Mouse (Mus musculus): ENCODE measurements around the gene Fbxo27. TPM values are rescaled to one million over a fixed set of nuclear protein-coding genes. Genes with fewer than 3 reads are reported as not detected.

The Fbxo27 gene
- total and polyA plus RNA-seq, 3 experiments = 0.23 to 1.2 TPM; not detected in 1

- intact Hi-C loops (cut with DNase I) = no loop called here
- peak; percentile 97 for TF ChIP-seq POLR2A (IDR thresholded peaks at IDR 0.05; ENCODE audit: insufficient read depth, low read depth, low read length)
- no peak for TF ChIP-seq EP300 (IDR thresholded peaks at IDR 0.05; ENCODE audit: insufficient read depth, low read depth, low read length)
- TF ChIP-seq CTCF (IDR thresholded peaks at IDR 0.05) = peak; percentile 99; the same call in 1 of the 2 replicates
- Histone ChIP-seq H3K9ac (ENCODE audit: low read depth, low read length) (peak within 1 kb of the TSS; percentile 81), H3K4me3 (peak within 1 kb of the TSS; percentile 93), H3K79me2 (replicated peaks; ENCODE audit: control insufficient read depth, insufficient read depth, low read length) (no peaks in the 10 kb centered on the region), H3K27ac (peak within 1 kb of the TSS; percentile 97), H3K4me1 (ENCODE audit: control insufficient read depth, insufficient read depth, low read length) (peaks cover 5% of the 10 kb centered on the region), H3K27me3 (ENCODE audit: control insufficient read depth, insufficient read depth, low read length) (no peaks in the 10 kb centered on the region), H3K36me3 (ENCODE audit: control insufficient read depth, insufficient read depth, low read length) (no peaks in the 10 kb centered on the region)
- WGBS = under 1% methylated on average over 39 of the region's 39 CpGs
- DNase-seq = peak; percentile 96 to 98
These were observed 49.2 kb downstream of the Fbxo27 start, which contains the start of the genes Mrps12 and Sars2 for GRCm38 (mm10) chr7:28741709-28742438. Mrps12 (minus strand) TSS chr7:28741820. Sars2 (plus strand) TSS chr7:28741992.

Other genes with a start within 250 kb of the Fbxo27 start
- gene Lrfn1, start 240.9 kb upstream of the Fbxo27 start, total RNA-seq (2021) = under 1 TPM; 0.68 to 0.73 TPM
- gene Lrfn1, start 240.9 kb upstream of the Fbxo27 start, polyA plus RNA-seq (2012; rRNA removed) = 0.82 and 1.3 TPM in 2 replicates
- not detected for gene Ifnl2, start 182.4 kb upstream of the Fbxo27 start, total RNA-seq (2021)
- gene Ifnl2, start 182.4 kb upstream of the Fbxo27 start, polyA plus RNA-seq (2012; rRNA removed) = not detected in 2 replicates
- gene Ifnl3, start 170.0 kb upstream of the Fbxo27 start, total RNA-seq (2021) = not detected
- gene Ifnl3, start 170.0 kb upstream of the Fbxo27 start, polyA plus RNA-seq (2012; rRNA removed) = not detected in 2 replicates
- gene Sycn, start 152.0 kb upstream of the Fbxo27 start, total RNA-seq (2021) = not detected
- gene Sycn, start 152.0 kb upstream of the Fbxo27 start, polyA plus RNA-seq (2012; rRNA removed) = not detected in 2 replicates
- not detected for gene Nccrp1, start 145.6 kb upstream of the Fbxo27 start, total RNA-seq (2021)
- gene Nccrp1, start 145.6 kb upstream of the Fbxo27 start, polyA plus RNA-seq (2012; rRNA removed) = not detected in 2 replicates
- 10 to 100 TPM; 21.9 to 22.4 TPM for gene Samd4b, start 94.7 kb upstream of the Fbxo27 start, total RNA-seq (2021)
- 38.8 and 46.1 TPM in 2 replicates for gene Samd4b, start 94.7 kb upstream of the Fbxo27 start, polyA plus RNA-seq (2012; rRNA removed)
- gene Pak4, start 94.7 kb upstream of the Fbxo27 start, total RNA-seq (2021) = 1 to 10 TPM; 8.8 to 9.4 TPM
- gene Pak4, start 94.7 kb upstream of the Fbxo27 start, polyA plus RNA-seq (2012; rRNA removed) = 6.4 and 7.6 TPM in 2 replicates
- gene Acp7, start 61.5 kb upstream of the Fbxo27 start, total RNA-seq (2021) = not detected
- gene Acp7, start 61.5 kb upstream of the Fbxo27 start, polyA plus RNA-seq (2012; rRNA removed) = 0.49 TPM in 1 of 2 replicates, not detected in the other
- gene Fbxo17, start 24.0 kb downstream of the Fbxo27 start, total RNA-seq (2021) = under 1 TPM; 0.37 to 0.57 TPM
- gene Fbxo17, start 24.0 kb downstream of the Fbxo27 start, polyA plus RNA-seq (2012; rRNA removed) = 1.7 and 2.0 TPM in 2 replicates
- 10 to 100 TPM; 47.8 to 57.3 TPM for gene Mrps12, start 49.0 kb downstream of the Fbxo27 start, total RNA-seq (2021)
- 36.3 and 51.9 TPM in 2 replicates for gene Mrps12, start 49.0 kb downstream of the Fbxo27 start, polyA plus RNA-seq (2012; rRNA removed)
- 10 to 100 TPM; 13.7 to 14.2 TPM for gene Sars2, start 49.1 kb downstream of the Fbxo27 start, total RNA-seq (2021)
- gene Sars2, start 49.1 kb downstream of the Fbxo27 start, polyA plus RNA-seq (2012; rRNA removed) = 18.5 and 20.2 TPM in 2 replicates
- not detected for gene Ccer2, start 63.3 kb downstream of the Fbxo27 start, total RNA-seq (2021)
- gene Ccer2, start 63.3 kb downstream of the Fbxo27 start, polyA plus RNA-seq (2012; rRNA removed) = not detected in 2 replicates
- gene Sirt2, start 73.9 kb downstream of the Fbxo27 start, total RNA-seq (2021) = 10 to 100 TPM; 78.8 to 92.3 TPM
- 82.9 and 103 TPM in 2 replicates for gene Sirt2, start 73.9 kb downstream of the Fbxo27 start, polyA plus RNA-seq (2012; rRNA removed)
- gene Nfkbib, start 74.7 kb downstream of the Fbxo27 start, total RNA-seq (2021) = 10 to 100 TPM; 25.1 to 31.6 TPM
- 18.7 and 27.8 TPM in 2 replicates for gene Nfkbib, start 74.7 kb downstream of the Fbxo27 start, polyA plus RNA-seq (2012; rRNA removed)
- 1 to 10 TPM; 1.3 to 2.0 TPM for gene Rinl, start 96.1 kb downstream of the Fbxo27 start, total RNA-seq (2021)
- gene Rinl, start 96.1 kb downstream of the Fbxo27 start, polyA plus RNA-seq (2012; rRNA removed) = 3.2 and 3.3 TPM in 2 replicates
- gene Hnrnpl, start 115.7 kb downstream of the Fbxo27 start, total RNA-seq (2021) = 100 to 1,000 TPM; 192 to 206 TPM
- gene Hnrnpl, start 115.7 kb downstream of the Fbxo27 start, polyA plus RNA-seq (2012; rRNA removed) = 208 and 348 TPM in 2 replicates
- gene Ech1, start 132.4 kb downstream of the Fbxo27 start, total RNA-seq (2021) = 1,000 to 10,000 TPM; 1,826 to 2,229 TPM
- gene Ech1, start 132.4 kb downstream of the Fbxo27 start, polyA plus RNA-seq (2012; rRNA removed) = 2,087 and 2,697 TPM in 2 replicates
- 10 to 100 TPM; 18.5 to 27.6 TPM for gene Lgals4, start 141.0 kb downstream of the Fbxo27 start, total RNA-seq (2021)
- gene Lgals4, start 141.0 kb downstream of the Fbxo27 start, polyA plus RNA-seq (2012; rRNA removed) = 63.6 and 121 TPM in 2 replicates
- gene Lgals7, start 171.0 kb downstream of the Fbxo27 start, total RNA-seq (2021) = under 1 TPM in 1 of 2 experiments, not detected in 1; 0.61 TPM
- 1.6 and 4.0 TPM in 2 replicates for gene Lgals7, start 171.0 kb downstream of the Fbxo27 start, polyA plus RNA-seq (2012; rRNA removed)
- under 1 TPM; 0.23 to 0.39 TPM for gene Capn12, start 188.6 kb downstream of the Fbxo27 start, total RNA-seq (2021)
- 0.49 and 0.61 TPM in 2 replicates for gene Capn12, start 188.6 kb downstream of the Fbxo27 start, polyA plus RNA-seq (2012; rRNA removed)

Data from heart, adult 2 months (tissue).